Mouse (Mus musculus) heart, embryonic 12.5 days (tissue): Measurements from ENCODE around the gene Nuak1. TPM values are rescaled to one million over a fixed set of nuclear protein-coding genes. Genes with fewer than 3 reads are reported as not detected.

Experiments
- ATAC-seq: fragments of 200-750 bp; cut with Nextera tagmentation; 2 replicates; pipeline ENCODE4 v1.8.0; 2017; ENCODE audit warnings: moderate TSS enrichment, moderate library complexity; ENCODE audit not compliant: insufficient number of reproducible peaks, low FRiP score
- H3K27ac ChIP-seq: fragments of 300-500 bp; sonication (generic); 2 replicates; pipeline ENCODE4 v1.5.1; 2016; ENCODE audit warnings: mild to moderate bottlenecking, moderate library complexity; ENCODE audit not compliant: poor library complexity, severe bottlenecking
- H3K27me3 ChIP-seq: fragments of 300-500 bp; sonication (generic); replicated peaks from 2 replicates; pipeline ENCODE4 v1.6.1; 2016; ENCODE audit warnings: mild to moderate bottlenecking, moderate library complexity
- H3K36me3 ChIP-seq: fragments of 300-500 bp; sonication (generic); 2 replicates; pipeline ENCODE4 v1.6.1; 2016; ENCODE audit warnings: mild to moderate bottlenecking, moderate library complexity
- H3K4me1 ChIP-seq: fragments of 300-500 bp; sonication (generic); replicated peaks from 2 replicates; pipeline ENCODE4 v1.6.1; 2016; ENCODE audit warnings: mild to moderate bottlenecking
- H3K4me2 ChIP-seq: fragments of 300-500 bp; sonication (generic); 2 replicates; pipeline ENCODE4 v1.6.1; 2016; ENCODE audit warnings: mild to moderate bottlenecking, moderate library complexity
- H3K4me3 ChIP-seq: fragments of 300-500 bp; sonication (generic); 2 replicates; pipeline ENCODE4 v1.5.1; 2016; ENCODE audit warnings: mild to moderate bottlenecking
- H3K9ac ChIP-seq: fragments of 300-500 bp; sonication (generic); 2 replicates; pipeline ENCODE4 v1.6.1; 2016; ENCODE audit warnings: mild to moderate bottlenecking, moderate library complexity
- H3K9me3 ChIP-seq: fragments of 300-500 bp; sonication (generic); replicated peaks from 2 replicates; pipeline ENCODE4 v1.6.1; 2016; ENCODE audit warnings: mild to moderate bottlenecking, moderate library complexity
- whole genome bisulfite sequencing: fragments of 180-500 bp; shearing (Covaris S2); methylation state at CpG from one replicate; pipeline ENCODE4 v1.1.7; 2016; 5-methylcytosine and 5-hydroxymethylcytosine counted together
- polyA plus RNA-seq: library from polyadenylated mRNA; unstranded; fragments of >200 nt; fragmentation: Nextera tagmentation; extraction: Ambion mirVana; gene quantifications from 2 replicates; pipeline ENCODE4 v1.2.1, GENCODE M21; 2016

The Nuak1 gene
- polyA plus RNA-seq, 1 experiment from 2014 or later: 3.7 TPM

DNA sequence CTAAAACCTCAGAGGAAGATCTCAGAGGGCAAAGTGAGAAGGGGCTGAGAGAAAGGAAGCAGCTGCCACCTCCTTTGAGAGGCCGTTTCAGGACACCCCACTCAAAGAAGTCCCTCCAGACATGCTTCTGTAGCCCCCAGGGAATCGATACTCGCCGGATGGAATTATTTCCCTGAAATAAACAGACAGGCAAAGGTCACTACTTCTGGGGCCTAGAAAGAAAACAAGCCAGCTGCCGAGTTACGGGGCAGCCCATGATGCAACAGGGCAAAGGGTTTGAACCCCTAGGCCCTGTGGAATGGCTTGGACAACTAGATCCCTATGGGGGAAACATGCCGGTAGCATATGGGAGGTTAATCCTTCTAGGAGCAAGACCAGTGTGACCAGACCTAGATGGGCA lies 16.0 kb downstream of the Nuak1 start:
- H3K27me3 ChIP-seq: no peaks in the 10 kb centered on the region
- no peak for ATAC-seq
- no peak overlapping the region for H3K4me2 ChIP-seq
- no peak overlapping the region for H3K4me3 ChIP-seq
- 78% methylated on average over 7 of the region's 7 CpGs for WGBS
- H3K9ac ChIP-seq: no peak overlapping the region
- no peaks in the 10 kb centered on the region for H3K9me3 ChIP-seq
- peaks cover 34% of the 10 kb centered on the region for H3K4me1 ChIP-seq
- H3K27ac ChIP-seq: no peak overlapping the region
- peaks cover 21% of the 10 kb centered on the region for H3K36me3 ChIP-seq

GRCm38 (mm10) chr10:84423903-84424302 lies 16.5 kb downstream of the Nuak1 start:
- ATAC-seq: no peak
- peaks cover 21% of the 10 kb centered on the region for H3K36me3 ChIP-seq
- WGBS: 81% methylated on average over 5 of the region's 5 CpGs
- H3K4me1 ChIP-seq: peaks cover 39% of the 10 kb centered on the region
- H3K9ac ChIP-seq: no peak overlapping the region
- H3K27me3 ChIP-seq: no peaks in the 10 kb centered on the region
- no peak overlapping the region for H3K4me3 ChIP-seq
- H3K27ac ChIP-seq: no peak overlapping the region
- no peak overlapping the region for H3K4me2 ChIP-seq
- H3K9me3 ChIP-seq: no peaks in the 10 kb centered on the region

- H3K4me1 ChIP-seq: peaks cover 53% of the 10 kb centered on the region
Measured at GRCm38 (mm10) chr10:84420589-84420988, 19.8 kb downstream of the Nuak1 start.

GRCm38 (mm10) chr10:84418421-84418820 lies 22.0 kb downstream of the Nuak1 start:
- Histone ChIP-seq H3K27ac (peak overlapping the region; percentile 21; the same call in 1 of the 2 replicates), H3K4me1 (peaks cover 45% of the 10 kb centered on the region)

More at GRCm38 (mm10) chr10:84420589-84420988, 19.8 kb downstream of the Nuak1 start:
- Histone ChIP-seq H3K4me3 (no peak overlapping the region), H3K36me3 (peaks cover 21% of the 10 kb centered on the region), H3K9me3 (no peaks in the 10 kb centered on the region), H3K4me2 (no peak overlapping the region), H3K27ac (no peak overlapping the region), H3K9ac (no peak overlapping the region), H3K27me3 (no peaks in the 10 kb centered on the region)
- ATAC-seq: no peak
- 91% methylated on average over 6 of the region's 6 CpGs for WGBS

DNA sequence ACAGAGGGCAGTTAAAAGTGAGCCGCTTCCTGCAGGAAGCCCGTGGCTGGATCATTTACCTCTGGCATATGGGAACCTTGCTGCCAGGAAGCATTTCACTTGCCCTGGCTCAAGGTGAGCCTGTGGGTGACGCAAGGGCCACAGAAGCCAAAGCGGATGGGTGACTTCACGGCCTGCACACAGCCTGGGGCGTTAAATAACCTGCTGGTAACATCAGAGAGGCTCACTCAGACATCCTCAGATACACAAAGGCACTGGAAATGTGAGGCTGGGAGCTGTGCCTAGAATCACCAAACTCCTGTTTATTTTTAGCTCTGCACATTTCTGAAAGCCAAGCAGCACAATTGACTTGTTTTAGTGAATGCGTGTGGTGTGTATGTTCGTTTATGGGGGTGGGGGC lies 23.6 kb downstream of the Nuak1 start:
- H3K9ac ChIP-seq: no peak overlapping the region

More at GRCm38 (mm10) chr10:84418421-84418820, 22.0 kb downstream of the Nuak1 start:
- no peak overlapping the region for H3K4me3 ChIP-seq
- no peak overlapping the region for H3K9ac ChIP-seq
- H3K9me3 ChIP-seq: no peaks in the 10 kb centered on the region
- H3K27me3 ChIP-seq: no peaks in the 10 kb centered on the region
- peaks cover 28% of the 10 kb centered on the region for H3K36me3 ChIP-seq
- no peak for ATAC-seq
- no peak overlapping the region for H3K4me2 ChIP-seq

GRCm38 (mm10) chr10:84414981-84415700 lies 25.3 kb downstream of the Nuak1 start:
- Histone ChIP-seq H3K27me3 (no peaks in the 10 kb centered on the region), H3K4me1 (peaks cover 78% of the 10 kb centered on the region), H3K9me3 (no peaks in the 10 kb centered on the region), H3K27ac (no peak overlapping the region), H3K4me2 (no peak overlapping the region), H3K9ac (peak overlapping the region; percentile 32; the same call in 1 of the 2 replicates), H3K36me3 (peaks cover 13% of the 10 kb centered on the region; the same call in 1 of the 2 replicates), H3K4me3 (no peak overlapping the region)
- 78% methylated on average over 8 of the region's 8 CpGs for WGBS
- ATAC-seq: no peak

More for the DNA sequence above, 23.6 kb downstream of the Nuak1 start:
- no peaks in the 10 kb centered on the region for H3K9me3 ChIP-seq
- H3K36me3 ChIP-seq: peaks cover 27% of the 10 kb centered on the region
- H3K27me3 ChIP-seq: no peaks in the 10 kb centered on the region
- peak overlapping the region; percentile 75 for H3K27ac ChIP-seq
- no peak overlapping the region for H3K4me2 ChIP-seq
- WGBS: 55% methylated on average over 8 of the region's 8 CpGs
- ATAC-seq: no peak
- H3K4me3 ChIP-seq: no peak overlapping the region
- H3K4me1 ChIP-seq: peaks cover 62% of the 10 kb centered on the region

DNA sequence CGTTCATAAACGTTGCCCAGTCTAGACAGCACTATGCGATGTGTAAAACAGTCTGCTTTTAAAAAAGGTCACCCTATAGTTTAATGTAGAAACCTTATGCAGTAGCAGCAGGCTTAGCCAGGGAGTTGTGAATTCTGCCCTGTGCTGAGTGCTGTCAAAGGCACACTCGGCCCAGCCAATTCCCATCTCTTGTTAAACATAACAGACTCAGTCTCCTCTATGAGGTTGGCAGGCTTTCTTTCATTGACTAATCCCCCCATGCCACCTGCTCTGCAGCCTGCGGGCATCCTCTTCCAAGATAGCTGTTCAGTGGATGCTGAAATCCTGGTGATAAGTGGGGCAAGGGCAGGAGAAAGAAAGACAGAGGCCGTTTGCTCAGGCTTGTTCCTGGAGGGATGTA lies 27.1 kb downstream of the Nuak1 start:
- Histone ChIP-seq H3K9ac (no peak overlapping the region), H3K9me3 (no peaks in the 10 kb centered on the region), H3K36me3 (peaks cover 10% of the 10 kb centered on the region), H3K4me2 (no peak overlapping the region), H3K27ac (no peak overlapping the region), H3K4me3 (no peak overlapping the region), H3K4me1 (peaks cover 77% of the 10 kb centered on the region), H3K27me3 (no peaks in the 10 kb centered on the region)
- ATAC-seq: no peak
- 70% methylated on average over 6 of the region's 6 CpGs for WGBS

- Histone ChIP-seq H3K27ac (peak overlapping the region; percentile 60), H3K36me3 (peaks cover 13% of the 10 kb centered on the region), H3K9ac (no peak overlapping the region), H3K4me1 (peaks cover 69% of the 10 kb centered on the region), H3K27me3 (no peaks in the 10 kb centered on the region), H3K4me3 (no peak overlapping the region), H3K4me2 (no peak overlapping the region), H3K9me3 (no peaks in the 10 kb centered on the region)
- no peak for ATAC-seq
- 79% methylated on average over 12 of the region's 12 CpGs for WGBS
Measured at GRCm38 (mm10) chr10:84412326-84412962, 28.0 kb downstream of the Nuak1 start.

- Histone ChIP-seq H3K9ac (peak overlapping the region; percentile 44; the same call in 1 of the 2 replicates), H3K4me2 (no peak overlapping the region), H3K27ac (peak overlapping the region; percentile 60), H3K9me3 (no peaks in the 10 kb centered on the region), H3K36me3 (peaks cover 21% of the 10 kb centered on the region), H3K27me3 (no peaks in the 10 kb centered on the region), H3K4me1 (peaks cover 58% of the 10 kb centered on the region), H3K4me3 (no peak overlapping the region)
- no peak for ATAC-seq
- WGBS: 51% methylated on average over 16 of the region's 16 CpGs
Measured at GRCm38 (mm10) chr10:84411122-84412105, 29.0 kb downstream of the Nuak1 start.

DNA sequence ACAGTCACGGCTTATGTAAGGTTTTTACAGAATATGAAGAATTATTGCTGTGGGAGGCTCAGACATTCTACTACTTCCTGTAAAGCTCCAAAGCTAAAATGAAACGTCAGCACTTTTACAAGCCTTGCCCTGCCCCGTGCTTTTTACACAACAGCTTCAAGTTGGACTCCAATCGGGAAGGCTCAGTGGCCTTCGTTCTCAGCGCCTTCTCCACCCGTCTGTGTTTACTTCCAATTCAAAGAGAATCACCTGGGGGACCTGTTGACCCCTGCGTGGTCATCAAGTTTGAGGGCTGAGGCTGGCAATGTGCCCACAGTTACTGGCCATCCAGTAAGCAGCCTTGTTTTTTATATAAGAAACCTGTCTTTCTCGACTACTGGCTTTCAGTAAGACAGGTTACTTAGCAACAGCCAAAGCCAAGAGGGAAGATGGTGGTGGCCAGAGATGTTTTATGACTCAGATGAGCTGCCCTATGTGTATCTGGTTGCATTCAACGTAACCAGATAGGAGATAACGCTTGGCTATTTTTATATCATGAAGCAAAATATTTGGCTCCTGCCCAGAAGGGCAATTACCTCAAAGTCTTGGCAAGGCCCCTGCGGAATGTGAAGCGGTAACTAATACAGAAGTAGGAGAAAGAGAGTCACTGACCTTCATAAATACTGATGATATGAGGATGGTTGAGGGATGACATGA lies 31.3 kb downstream of the Nuak1 start:
- H3K4me1 ChIP-seq: peaks cover 63% of the 10 kb centered on the region
- 0 out of 2 replicates have a peak, but pooled peaks have one; percentile 42 for ATAC-seq
- no peaks in the 10 kb centered on the region for H3K9me3 ChIP-seq
- peak overlapping the region; percentile 40 for H3K27ac ChIP-seq
- H3K27me3 ChIP-seq: no peaks in the 10 kb centered on the region
- no peak overlapping the region for H3K4me2 ChIP-seq
- H3K36me3 ChIP-seq: peaks cover 22% of the 10 kb centered on the region
- 59% methylated on average over 13 of the region's 13 CpGs for WGBS
- no peak overlapping the region for H3K9ac ChIP-seq
- no peak overlapping the region for H3K4me3 ChIP-seq
